Mouse (Mus musculus) urinary bladder, postnatal 14 days (tissue): ENCODE measurements at regions not wholly inside any gene's neighbourhood (a gene's known extent, or its start where the extent isn't known, plus 50 kb on each side); places are given as distances from the start of the nearest gene placed in this dataset.

ENCODE experiments used
- DNase-seq: peaks from one replicate; pipeline ENCODE4 v3.0.0; 2021; ENCODE audit warnings: low spot score

- no peak for DNase-seq
Measured at GRCm38 (mm10) chr13:107491423-107491822, 469.5 kb upstream of the Kif2a start.

- DNase-seq = no peak
Measured at GRCm38 (mm10) chr13:107485400-107486017, 463.6 kb upstream of the Kif2a start.

GRCm38 (mm10) chr13:107484630-107484998, 462.7 kb upstream of the Kif2a start:
- DNase-seq = no peak

DNA sequence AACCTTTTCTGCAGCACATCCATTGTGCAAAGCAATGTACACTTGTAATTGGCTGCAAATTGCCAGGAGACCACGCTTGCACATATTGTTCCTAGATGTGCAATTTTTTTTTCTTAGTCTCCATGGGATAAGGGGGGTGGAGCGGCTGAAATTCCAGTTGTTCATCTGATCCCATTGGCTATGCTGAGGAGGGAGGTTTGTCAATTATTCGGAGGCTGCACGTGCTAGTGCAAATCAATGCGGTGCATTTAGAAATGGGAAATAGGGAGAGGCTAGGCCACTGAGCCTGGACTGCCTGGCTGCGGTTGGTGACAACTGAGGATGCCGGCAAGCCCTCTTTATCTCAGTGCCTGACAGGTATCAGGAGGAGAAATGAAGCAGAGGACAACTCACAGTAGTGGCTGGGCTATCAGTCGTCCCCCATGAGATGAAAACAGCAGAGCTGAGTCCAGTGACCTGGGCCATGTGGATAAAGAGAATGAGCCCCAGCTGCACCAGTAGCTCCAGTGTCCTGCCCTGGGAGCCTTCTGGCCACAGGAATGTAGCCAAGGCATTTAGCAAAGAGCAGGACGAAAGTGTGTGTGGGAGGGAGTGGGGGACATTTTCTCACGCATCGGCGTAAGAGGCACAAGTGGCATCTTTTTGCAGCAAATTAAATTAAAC, 462.2 kb upstream of the Kif2a start:
- DNase-seq = no peak

DNA sequence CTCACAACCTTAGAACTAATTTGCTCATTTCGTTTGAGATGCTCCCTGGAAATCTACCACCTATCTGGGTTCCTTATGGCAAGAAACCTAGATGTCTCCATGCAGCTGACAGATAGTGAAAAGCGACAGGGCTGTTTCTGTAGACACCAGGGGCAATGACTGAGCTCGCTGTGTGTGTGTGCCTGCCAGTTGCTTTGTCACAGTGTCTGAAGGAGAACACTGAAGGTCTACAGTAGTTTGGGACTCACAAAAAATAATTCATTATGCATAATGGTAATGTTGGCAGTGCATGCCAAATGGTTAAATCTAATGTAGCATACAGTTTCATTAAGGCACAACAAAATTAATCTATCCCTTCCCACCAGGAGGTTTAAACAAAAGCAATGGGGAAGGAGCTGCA, 453.2 kb upstream of the Kif2a start:
- DNase-seq = no peak

DNA sequence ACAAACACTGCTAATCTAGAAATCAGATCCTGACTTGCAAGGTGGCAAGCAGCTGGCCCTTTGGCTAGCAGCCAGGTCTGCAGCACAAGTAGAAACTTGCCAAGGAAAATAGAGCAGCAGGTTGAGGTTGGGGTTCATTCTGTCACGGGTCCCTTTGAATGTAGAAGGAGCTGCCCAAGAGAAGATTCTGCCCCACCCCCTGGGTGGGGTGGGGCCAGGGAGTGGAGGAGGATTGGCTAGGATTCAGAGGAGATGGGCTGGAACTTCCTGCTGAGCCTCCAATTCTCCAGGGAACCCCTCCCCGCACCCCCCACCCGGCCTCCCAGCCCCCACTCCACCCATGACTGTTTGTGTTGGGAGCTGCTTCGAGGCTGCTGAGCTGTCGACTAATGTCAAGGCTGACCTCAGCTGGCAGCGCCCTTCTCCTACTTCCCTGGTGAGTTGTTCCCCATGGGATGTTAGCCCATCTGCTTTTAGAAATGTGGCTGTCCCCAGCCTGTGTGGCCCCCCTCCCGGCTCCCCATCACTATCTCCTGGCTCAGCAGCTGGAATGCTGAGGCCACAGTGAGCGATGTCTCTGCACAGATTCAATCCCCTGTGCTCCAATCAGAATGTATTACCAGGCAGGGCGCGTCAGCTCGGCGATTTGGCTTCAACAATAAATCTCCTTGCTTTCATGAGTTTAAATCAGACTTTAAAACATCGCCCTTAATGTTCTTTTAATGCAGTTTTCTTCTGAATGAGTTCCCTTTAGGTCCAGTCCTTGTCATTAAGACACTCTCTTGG, 447.8 kb upstream of the Kif2a start:
- DNase-seq = peak; percentile 79

DNA sequence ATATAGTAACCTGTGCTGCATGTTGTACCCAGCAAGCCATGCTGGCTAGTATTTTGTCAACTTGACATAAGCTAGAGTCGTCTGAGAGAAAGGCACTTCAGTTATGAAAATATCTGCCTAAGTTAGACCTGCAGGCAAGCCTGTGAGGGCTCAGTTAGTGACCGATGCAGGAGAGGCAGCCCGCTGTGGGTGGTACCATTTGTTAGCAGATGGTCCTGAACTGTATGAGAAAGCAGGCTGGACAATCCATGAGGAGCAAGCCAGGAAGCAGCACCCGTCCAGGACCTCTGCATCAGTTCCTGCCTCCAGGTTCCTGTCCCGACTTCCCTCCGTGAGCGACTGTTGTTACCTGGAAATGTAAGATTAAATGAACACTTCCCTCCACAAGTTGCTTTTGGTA, 440.9 kb upstream of the Kif2a start:
- no peak for DNase-seq

GRCm38 (mm10) chr13:107461048-107461912, 439.4 kb upstream of the Kif2a start:
- DNase-seq = peak; percentile 58

DNA sequence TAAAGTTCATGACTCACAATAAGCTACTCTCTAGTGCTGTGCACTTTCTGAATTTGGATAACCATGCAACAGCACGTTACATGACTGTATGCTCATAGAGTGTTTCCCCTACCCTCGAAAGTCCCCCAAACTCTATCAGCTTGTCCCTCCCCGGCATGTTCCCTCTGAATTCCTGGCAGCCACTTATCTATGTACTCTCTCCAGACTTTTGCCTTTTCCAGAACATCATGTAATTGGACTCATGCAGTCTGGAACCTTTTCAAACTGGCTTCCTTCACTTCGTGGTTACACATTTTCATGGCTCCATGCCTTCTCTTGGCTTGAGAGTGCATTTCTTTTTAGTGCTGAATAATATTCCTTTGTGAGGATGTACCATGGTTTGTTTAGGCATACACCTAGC, 436.8 kb upstream of the Kif2a start:
- DNase-seq = no peak

DNA sequence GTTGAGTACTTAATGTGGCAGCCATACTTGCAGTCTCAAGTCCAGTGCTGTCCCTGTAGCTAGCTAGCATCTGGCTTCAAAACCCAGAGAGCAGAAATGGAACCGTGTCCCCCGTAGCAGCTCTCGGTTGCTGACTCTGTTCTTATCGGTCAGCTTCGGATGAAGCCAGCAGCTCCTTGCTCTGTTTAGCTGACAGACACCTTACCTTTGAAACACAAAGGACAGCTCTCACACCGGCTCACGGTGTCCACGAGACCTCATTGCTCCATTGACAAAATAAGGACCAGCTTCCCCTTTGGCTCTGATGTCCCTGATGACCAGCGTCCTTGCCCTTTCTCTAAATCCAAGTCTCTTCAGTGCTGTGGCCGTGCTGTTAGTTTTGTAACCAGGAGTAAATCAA, 435.3 kb upstream of the Kif2a start:
- DNase-seq = no peak

DNA sequence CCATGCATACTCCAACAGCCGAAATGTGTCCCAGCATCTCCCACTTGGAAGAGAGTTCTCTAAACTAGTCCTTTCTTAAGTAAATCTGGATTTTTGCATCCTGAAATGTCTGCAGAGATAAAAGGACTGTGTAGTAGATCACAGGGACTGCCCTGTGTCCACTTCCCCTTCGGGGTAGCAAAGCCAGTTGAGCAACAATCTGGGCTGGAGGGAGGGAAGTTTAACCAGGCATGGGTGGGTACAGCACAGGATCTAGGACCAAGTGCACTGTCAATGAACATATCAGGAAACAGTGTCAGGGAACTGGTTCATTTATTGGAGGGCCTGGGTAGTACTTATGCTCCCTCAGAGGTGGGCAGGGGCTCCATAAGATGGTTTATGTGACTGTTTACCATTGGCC, 434.5 kb upstream of the Kif2a start:
- DNase-seq = peak; percentile 20

GRCm38 (mm10) chr13:107449598-107450179, 427.8 kb upstream of the Kif2a start:
- no peak for DNase-seq

DNA sequence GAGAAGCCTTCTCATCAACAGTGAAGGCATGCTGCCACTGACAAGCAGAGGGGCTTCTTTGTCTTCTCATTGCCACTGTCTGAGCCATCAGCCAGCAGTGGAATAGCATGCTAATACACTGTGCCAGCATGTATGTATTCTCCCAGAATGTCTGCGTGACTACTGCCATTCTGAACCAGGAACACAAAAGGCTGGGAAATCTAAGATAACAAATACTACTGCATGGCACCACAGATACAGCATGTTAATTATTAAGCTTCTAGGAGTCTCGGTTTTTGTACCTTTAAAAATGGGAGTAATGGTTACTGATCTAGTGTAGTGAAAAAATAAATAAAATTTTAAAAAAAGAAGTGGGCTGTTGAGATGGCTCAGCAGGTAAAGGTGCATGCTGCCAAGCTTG, 425.9 kb upstream of the Kif2a start:
- DNase-seq = no peak

DNA sequence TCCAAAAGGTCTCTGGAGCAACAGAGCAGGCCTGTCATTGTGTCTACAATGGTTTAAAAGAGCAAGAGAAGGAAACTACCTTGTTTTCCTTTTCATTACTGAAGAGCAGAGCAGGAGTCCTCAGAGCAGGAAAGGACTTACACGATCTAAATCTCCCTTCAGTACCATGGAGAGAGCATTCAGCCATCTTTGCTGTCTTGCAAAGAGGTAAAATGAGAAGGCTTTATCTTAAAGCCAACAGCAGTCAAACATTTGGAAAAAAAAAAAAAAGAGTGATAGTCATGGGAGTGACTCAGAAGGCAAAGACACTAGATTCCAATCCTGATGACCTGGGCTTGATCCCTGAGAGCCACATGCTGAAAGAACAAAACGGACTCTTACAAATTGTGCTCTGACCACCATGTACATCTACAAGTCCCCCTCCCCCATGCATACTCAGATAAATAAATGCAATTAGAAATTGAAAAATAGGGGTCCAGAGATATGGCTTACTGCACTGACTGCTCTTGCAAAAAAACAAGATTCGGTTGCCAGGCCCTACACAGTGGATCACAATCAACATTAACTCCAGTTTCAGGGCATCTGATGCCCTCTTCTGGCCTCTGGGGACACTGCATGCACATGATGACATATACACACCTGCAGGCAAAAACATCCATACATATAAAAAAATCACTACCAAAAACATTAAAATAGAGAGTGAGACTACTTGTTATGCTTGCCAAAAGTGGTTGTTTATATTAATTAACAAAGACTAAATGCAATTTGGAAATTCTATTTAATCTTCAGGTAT, 397.6 kb upstream of the Kif2a start:
- DNase-seq = no peak

- no peak for DNase-seq
Measured at GRCm38 (mm10) chr13:107410267-107410666, 388.3 kb upstream of the Kif2a start.

GRCm38 (mm10) chr13:107407674-107408026, 385.7 kb upstream of the Kif2a start:
- DNase-seq = no peak

GRCm38 (mm10) chr13:107406977-107407673, 385.2 kb upstream of the Kif2a start:
- no peak for DNase-seq

- no peak for DNase-seq
Measured at GRCm38 (mm10) chr13:107398621-107399363, 376.9 kb upstream of the Kif2a start.

DNA sequence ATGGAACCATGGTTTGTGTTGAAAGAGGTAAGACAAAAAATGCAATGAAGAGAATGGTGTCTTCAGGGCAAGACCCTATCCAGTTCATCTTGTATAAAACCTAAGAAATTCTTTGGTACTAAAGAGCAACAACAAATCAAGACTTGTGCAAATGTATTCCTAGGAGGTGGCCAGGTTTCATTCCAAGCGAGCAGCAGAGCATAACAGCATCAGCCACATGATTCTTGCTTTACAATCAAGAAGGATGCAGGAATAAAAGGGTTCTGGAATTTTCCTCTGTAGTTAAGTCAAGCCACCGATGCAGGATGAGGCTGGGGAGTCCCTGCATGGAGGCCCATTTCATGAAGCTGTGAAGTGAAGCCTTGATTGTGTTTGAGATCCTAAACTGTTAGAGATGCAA, 374.1 kb upstream of the Kif2a start:
- DNase-seq = no peak

DNA sequence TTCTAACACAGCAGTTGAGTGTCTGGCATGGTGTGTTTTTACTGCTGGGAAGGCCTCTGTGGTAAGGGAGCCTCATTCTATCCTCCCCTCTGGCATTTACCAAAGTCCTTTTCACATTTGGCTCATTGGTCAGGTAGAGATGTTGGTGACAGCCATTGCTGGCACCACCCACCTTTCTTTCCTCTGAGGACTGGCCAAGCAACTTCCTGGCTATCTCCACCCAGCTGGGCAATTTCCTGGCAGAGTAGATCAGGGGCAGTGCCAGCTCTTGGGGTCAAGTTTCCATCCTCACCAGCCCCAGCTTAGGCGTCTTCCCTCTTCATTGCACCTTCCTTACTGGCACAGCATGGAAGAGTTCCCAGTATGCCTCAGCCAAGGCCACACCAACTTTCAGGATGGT, 372.5 kb upstream of the Kif2a start:
- DNase-seq = no peak
